Mouse (Mus musculus): ENCODE results near the gene Tnks2.
A peak's percentile ranks its signal among the peaks of the same experiment; 100 is the strongest.

The Tnks2 gene

GRCm38 (mm10) chr19:36897778-36898177, 63.7 kb downstream of the Tnks2 start:
- peak in 1 of 2 experiments; percentile 13 for DNase-seq

- DNase-seq = no peak
These were observed 69.3 kb downstream of the Tnks2 start for GRCm38 (mm10) chr19:36903377-36903776.

GRCm38 (mm10) chr19:36904211-36905007, 70.4 kb downstream of the Tnks2 start:
- DNase-seq = peak in 1 of 2 experiments; percentile 7

GRCm38 (mm10) chr19:36909150-36909549, 75.1 kb downstream of the Tnks2 start:
- DNase-seq = no peak

DNA sequence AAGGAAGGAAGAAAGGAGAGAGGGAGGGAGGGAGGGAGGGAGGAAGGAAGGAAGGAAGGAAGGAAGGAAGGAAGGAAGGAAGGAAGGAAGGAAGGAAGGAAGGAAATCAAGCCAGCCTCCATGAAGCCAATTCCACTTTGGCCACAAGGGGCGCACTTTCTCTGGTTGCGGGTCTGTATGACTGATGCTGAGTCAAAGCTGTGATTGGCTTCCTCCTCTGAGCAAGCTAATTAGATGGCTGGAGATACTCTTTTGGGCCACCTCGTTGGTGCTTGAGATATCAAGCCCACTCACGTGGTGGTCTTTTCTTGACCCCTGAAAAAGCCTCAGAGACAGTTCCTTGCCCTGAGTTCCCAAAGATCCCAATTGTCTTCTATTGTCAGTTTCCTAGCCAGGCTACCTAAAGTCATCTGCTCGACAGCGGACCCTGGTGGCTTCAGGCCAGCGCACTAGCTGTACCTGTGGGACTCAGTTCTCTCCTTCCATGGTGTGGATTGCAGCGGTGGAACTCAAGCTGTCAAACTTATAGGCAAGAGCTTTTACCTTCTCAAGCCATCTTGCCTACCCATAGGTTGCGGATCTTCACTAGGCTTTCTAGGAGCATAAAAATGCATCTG, 75.8 kb downstream of the Tnks2 start:
- DNase-seq = peak; percentile 60 to 70

GRCm38 (mm10) chr19:36910424-36911045, 76.5 kb downstream of the Tnks2 start:
- no peak for DNase-seq

DNA sequence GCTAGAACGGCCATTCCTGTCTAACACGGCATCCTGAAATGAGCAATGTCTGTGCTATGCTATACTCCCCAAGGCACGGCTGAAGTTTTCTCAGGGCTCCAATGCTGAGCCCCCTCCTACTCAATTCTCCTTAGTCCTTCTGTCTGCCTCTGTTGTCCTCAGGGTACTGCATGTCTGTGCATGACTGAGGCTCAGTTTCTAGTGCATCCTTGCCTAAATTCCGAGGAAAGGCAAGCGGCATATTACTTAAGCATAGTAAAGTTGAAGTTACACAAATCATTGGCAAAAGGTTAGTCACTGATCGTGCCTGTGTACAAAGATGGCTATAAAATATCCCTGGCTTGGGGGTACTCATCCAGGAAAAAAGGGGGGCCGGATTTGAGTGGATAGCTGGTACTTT, 79.0 kb downstream of the Tnks2 start:
- DNase-seq = no peak

DNA sequence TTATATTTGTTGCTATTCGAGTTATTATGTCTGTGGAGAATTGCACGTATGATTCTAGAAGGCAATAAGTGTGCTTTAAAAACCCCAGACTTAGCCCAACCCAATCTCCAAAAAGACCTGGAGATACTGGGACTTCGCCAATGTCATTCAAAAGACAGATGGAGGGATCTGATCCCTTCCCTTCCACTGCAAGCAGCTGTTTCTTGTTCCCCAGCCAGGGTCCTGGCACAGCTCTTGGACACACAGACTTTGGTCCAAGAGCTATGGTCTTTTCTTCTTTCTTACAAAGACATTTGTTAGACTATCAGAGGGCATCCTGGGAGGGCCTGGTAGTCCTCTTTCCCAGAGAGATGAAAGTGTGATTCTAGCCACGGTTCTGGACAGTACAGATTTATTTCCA, 82.2 kb downstream of the Tnks2 start:
- no peak for DNase-seq

DNA sequence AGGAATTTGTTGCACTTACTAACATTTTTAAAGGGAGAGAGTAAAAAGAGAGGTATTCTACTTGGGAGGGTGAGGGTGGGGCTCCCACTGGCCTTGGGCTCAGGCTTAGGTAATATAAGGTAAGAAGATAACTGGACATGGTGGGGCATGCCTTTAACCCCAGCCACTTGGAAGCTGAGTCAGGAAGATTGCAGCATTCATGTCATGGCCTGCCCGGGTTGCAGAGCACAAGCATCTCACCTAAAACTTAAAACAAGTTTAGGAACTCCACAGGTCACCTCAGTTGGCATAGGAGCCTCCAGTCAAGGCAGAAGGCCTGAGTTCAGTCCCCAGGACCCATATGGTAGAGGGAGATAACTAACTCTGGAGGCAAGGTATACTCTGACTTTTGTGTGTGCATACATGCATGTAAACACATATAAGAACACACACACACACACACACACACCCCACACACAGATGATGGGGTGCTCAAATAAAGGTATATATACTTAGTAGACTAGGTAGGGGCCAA, 82.9 kb downstream of the Tnks2 start:
- no peak for DNase-seq

DNA sequence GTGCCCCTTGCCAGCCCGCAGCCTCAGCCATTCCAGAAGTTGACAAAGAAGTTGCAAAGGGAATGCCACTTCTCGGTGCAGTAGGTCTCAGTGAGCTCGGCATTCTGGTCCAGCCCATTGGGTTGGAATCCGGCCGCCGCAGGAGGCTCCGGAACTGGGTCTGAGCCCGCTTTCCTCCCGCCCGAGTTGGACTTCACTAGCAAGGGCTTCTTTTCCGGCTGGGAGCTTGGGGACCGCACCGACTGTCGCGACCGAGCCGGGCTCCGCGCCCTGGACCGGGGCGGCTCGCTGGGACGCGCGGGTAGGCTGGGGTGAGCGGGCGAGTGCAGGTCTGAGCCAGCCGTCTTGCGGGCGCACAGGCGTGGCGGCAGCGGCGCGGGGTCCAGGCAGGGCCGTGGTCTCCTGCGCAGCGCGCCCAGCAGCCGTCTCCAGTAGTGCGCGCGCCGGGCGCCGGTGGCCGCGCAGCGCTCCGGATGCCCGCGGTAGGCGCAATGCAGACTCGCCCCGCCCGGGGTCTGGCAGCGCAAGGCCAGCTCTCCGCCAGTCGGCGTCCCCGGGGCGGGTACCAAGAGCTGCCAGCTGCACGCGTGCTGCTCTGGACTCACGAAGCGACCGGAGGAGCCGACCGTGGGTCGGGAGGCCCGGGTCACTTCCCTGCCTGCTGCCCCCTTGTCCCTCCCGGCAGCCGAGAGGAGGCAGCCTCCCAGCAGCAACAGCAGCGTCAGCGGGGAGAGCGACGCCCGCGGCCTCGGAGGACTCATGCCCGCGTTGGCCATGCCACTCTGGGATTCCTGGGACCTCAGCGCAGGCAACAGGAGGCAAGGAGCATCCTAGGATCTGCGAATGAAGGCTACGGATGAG, 84.6 kb downstream of the Tnks2 start:
- DNase-seq = peak; percentile 63 to 64

DNA sequence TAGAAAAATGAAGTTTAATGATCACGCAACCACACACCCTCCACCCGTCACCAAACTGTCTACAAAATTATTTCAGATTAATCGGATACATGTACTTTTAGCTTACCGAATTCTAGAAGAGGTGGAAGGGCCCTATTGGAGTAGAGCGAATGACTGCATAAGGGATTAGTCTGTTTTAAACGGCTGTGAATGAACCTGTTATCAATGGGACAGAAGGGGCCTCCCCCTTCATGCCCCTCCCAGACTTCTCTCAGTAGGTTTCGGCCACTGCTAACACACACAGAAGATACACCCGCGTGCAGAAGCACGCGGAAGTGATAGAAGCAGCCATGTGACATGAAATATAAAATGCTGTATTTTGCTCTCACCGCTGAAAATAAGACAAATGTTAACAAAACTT, 85.4 kb downstream of the Tnks2 start, which contains the start of gene Fgfbp3:
TSS of gene Fgfbp3 (minus strand) at position 150 of the 400 bp plus-strand sequence.
- no peak for DNase-seq

DNA sequence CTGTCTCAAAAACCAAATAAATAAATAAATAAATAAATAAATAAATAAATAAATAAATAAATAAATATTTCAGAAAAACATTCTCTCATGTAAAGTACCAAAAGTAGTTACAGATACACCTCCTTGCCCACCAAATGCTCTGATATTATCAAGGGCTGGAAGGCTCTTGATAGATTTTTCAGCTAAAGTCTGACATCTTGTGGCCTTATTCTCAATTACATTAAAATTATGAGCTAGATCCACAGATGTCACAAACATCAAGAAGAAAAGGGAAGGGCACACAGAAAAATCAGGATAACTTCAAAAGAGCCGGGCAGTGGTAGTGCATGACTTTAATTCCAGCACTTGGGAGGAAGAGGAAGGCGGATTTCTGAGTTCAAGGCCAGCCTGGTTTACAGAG, 88.0 kb downstream of the Tnks2 start:
- DNase-seq = no peak

- DNase-seq = no peak
These were observed 88.9 kb downstream of the Tnks2 start for GRCm38 (mm10) chr19:36922936-36923335.

DNA sequence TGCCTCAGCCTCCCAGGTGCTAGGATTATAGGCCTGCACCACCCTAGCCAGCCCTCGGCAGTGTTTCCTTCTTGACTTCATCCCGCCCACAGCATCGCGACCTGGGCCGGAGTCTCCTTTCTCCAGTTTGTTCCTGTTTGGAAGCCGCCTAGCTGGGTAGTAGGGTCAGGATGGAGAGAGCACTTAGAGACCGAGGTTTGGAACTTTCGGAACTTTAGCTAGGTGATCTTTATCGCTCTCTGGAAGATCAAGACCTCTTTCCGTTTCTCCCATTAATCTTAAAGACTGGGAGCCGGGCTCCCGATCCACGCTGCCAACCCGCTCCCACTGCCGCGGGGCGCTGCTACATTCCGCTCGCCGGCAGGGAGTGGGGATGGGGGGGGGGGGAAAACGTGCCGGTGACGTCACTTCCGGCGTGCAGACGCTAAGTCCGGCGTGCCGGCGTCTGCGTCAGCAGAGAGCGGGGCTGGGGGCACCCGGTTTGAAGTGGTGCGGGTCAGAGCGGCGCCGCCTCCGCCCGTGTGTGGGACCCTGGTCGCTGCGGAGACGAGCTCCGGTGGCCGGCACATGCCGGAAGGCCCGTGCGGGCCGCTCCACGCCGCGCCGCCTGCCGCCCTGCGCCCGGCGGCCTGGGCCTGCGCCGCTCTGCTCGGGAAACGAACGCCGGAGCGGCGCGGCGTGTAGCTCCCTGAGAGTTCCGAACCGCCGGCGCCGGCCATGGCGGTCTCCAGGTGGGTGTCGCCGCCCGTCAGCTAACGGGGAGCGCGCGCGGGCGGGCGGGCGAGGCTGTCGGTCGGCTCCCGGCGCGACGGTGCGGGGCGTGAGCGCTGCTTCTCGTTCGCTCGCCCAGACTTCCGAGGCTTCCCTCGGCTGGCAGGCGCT, 91.9 kb downstream of the Tnks2 start, which contains the start of gene Btaf1:
TSS of gene Btaf1 (plus strand) at position 409 of the 882 bp plus-strand sequence.
- peak; percentile 77 to 85 for DNase-seq

GRCm38 (mm10) chr19:36926553-36927236, 92.7 kb downstream of the Tnks2 start:
- DNase-seq = no peak

- DNase-seq = no peak
These were observed 93.8 kb downstream of the Tnks2 start for GRCm38 (mm10) chr19:36927800-36928361.

- no peak for DNase-seq
These were observed 95.8 kb downstream of the Tnks2 start for GRCm38 (mm10) chr19:36929816-36930215.

- DNase-seq = no peak
These were observed 98.1 kb downstream of the Tnks2 start for GRCm38 (mm10) chr19:36932097-36932496.

GRCm38 (mm10) chr19:36932613-36933012, 98.6 kb downstream of the Tnks2 start:
- DNase-seq = no peak

GRCm38 (mm10) chr19:36936285-36936684, 102.3 kb downstream of the Tnks2 start:
- DNase-seq = no peak

All from thymus, postnatal 36 days (tissue).